Mouse (Mus musculus): Measurements from ENCODE around the gene Cdk12. TPM values are rescaled to one million over a fixed set of nuclear protein-coding genes. Genes with fewer than 3 reads are reported as not detected.

Cdk12 gene
- total and polyA plus RNA-seq, 2 experiments from 2014 or later: 5.8 to 28.5 TPM

- H3K4me1 ChIP-seq (ENCODE audit: insufficient read depth, low read length): peaks cover 8% of the 10 kb centered on the region; the same call in 1 of the 2 replicates
- no peaks in the 10 kb centered on the region for H3K9me3 ChIP-seq (ENCODE audit: low read length)
- no peak overlapping the region for H3K9ac ChIP-seq (replicated peaks; ENCODE audit: low read length)
- H3K36me3 ChIP-seq (ENCODE audit: insufficient read depth, low read length): no peaks in the 10 kb centered on the region
- peak overlapping the region; percentile 13; the same call in 1 of the 2 replicates for H3K27ac ChIP-seq
- ATAC-seq (no peak), DNase-seq (ENCODE audit: low spot score) (peak; percentile 41)
- no peak overlapping the region for H3K4me3 ChIP-seq (ENCODE audit: low read length)
- peaks cover 50% of the 10 kb centered on the region for H3K27me3 ChIP-seq (ENCODE audit: insufficient read depth, low read length)
- WGBS: 5% methylated on average over 10 of the region's 10 CpGs
- no peak for TF ChIP-seq CTCF (IDR thresholded peaks at IDR 0.05; ENCODE audit: low read depth)
- 0 out of 2 replicates have a peak overlapping the region, but pooled peaks have one; percentile 6 for H3K4me2 ChIP-seq (ENCODE audit: low read depth, low read length)
Observed at GRCm38 (mm10) chr11:98323136-98323866, 120.4 kb downstream of the Cdk12 start.

- TF ChIP-seq CTCF (IDR thresholded peaks at IDR 0.05; ENCODE audit: low read depth): no peak
- H3K4me1 ChIP-seq (ENCODE audit: insufficient read depth, low read length): peaks cover 4% of the 10 kb centered on the region; the same call in 1 of the 2 replicates
- no peaks in the 10 kb centered on the region for H3K36me3 ChIP-seq (ENCODE audit: insufficient read depth, low read length)
- 3% methylated on average over 9 of the region's 9 CpGs for WGBS
- H3K9me3 ChIP-seq (ENCODE audit: low read length): no peaks in the 10 kb centered on the region
- ATAC-seq (no peak), DNase-seq (ENCODE audit: low spot score) (peak; percentile 37)
- no peak overlapping the region for H3K27ac ChIP-seq
- no peak overlapping the region for H3K4me3 ChIP-seq (ENCODE audit: low read length)
- H3K4me2 ChIP-seq (ENCODE audit: low read depth, low read length): peak overlapping the region; percentile 6; the same call in 1 of the 2 replicates
- peaks cover 44% of the 10 kb centered on the region for H3K27me3 ChIP-seq (ENCODE audit: insufficient read depth, low read length)
- H3K9ac ChIP-seq (replicated peaks; ENCODE audit: low read length): no peak overlapping the region
Observed at GRCm38 (mm10) chr11:98323933-98324332, 121.1 kb downstream of the Cdk12 start.

GRCm38 (mm10) chr11:98325191-98325820, 122.4 kb downstream of the Cdk12 start:
- H3K27ac ChIP-seq: no peak overlapping the region; the same call in 1 of the 2 replicates
- DNase-seq (ENCODE audit: low spot score) (no peak), ATAC-seq (no peak)
- H3K9ac ChIP-seq (replicated peaks; ENCODE audit: low read length): peak overlapping the region; percentile 73; the same call in 1 of the 2 replicates
- no peaks in the 10 kb centered on the region for H3K9me3 ChIP-seq (ENCODE audit: low read length)
- no peaks in the 10 kb centered on the region for H3K4me1 ChIP-seq (ENCODE audit: insufficient read depth, low read length)
- H3K36me3 ChIP-seq (ENCODE audit: insufficient read depth, low read length): no peaks in the 10 kb centered on the region
- WGBS: 8% methylated on average over 14 of the region's 14 CpGs
- peaks cover 42% of the 10 kb centered on the region for H3K27me3 ChIP-seq (ENCODE audit: insufficient read depth, low read length)
- peak overlapping the region; percentile 58 for H3K4me2 ChIP-seq (ENCODE audit: low read depth, low read length)
- TF ChIP-seq CTCF (IDR thresholded peaks at IDR 0.05; ENCODE audit: low read depth): no peak
- H3K4me3 ChIP-seq (ENCODE audit: low read length): peak overlapping the region; percentile 54; the same call in 1 of the 2 replicates

- DNase-seq (ENCODE audit: low spot score) (no peak), ATAC-seq (no peak)
- peaks cover 46% of the 10 kb centered on the region for H3K27me3 ChIP-seq (ENCODE audit: insufficient read depth, low read length)
- TF ChIP-seq CTCF (IDR thresholded peaks at IDR 0.05; ENCODE audit: low read depth): no peak
- 11% methylated on average over 22 of the region's 22 CpGs for WGBS
- no peaks in the 10 kb centered on the region for H3K4me1 ChIP-seq (ENCODE audit: insufficient read depth, low read length)
- H3K9ac ChIP-seq (replicated peaks; ENCODE audit: low read length): peak overlapping the region; percentile 73; the same call in 1 of the 2 replicates
- no peaks in the 10 kb centered on the region for H3K36me3 ChIP-seq (ENCODE audit: insufficient read depth, low read length)
- H3K27ac ChIP-seq: no peak overlapping the region; the same call in 1 of the 2 replicates
- H3K4me3 ChIP-seq (ENCODE audit: low read length): peak overlapping the region; percentile 54
- H3K9me3 ChIP-seq (ENCODE audit: low read length): no peaks in the 10 kb centered on the region
- peak overlapping the region; percentile 58 for H3K4me2 ChIP-seq (ENCODE audit: low read depth, low read length)
Observed at GRCm38 (mm10) chr11:98325821-98326218, 123.0 kb downstream of the Cdk12 start.

- Histone ChIP-seq H3K9me3 (ENCODE audit: low read length) (no peaks in the 10 kb centered on the region), H3K27me3 (ENCODE audit: insufficient read depth, low read length) (peaks cover 46% of the 10 kb centered on the region), H3K27ac (peak overlapping the region; percentile 89; the same call in 1 of the 2 replicates), H3K4me2 (ENCODE audit: low read depth, low read length) (peak overlapping the region; percentile 58), H3K4me3 (ENCODE audit: low read length) (peak overlapping the region; percentile 54), H3K4me1 (ENCODE audit: insufficient read depth, low read length) (no peaks in the 10 kb centered on the region), H3K9ac (replicated peaks; ENCODE audit: low read length) (peak overlapping the region; percentile 73), H3K36me3 (ENCODE audit: insufficient read depth, low read length) (no peaks in the 10 kb centered on the region)
- TF ChIP-seq CTCF (IDR thresholded peaks at IDR 0.05; ENCODE audit: low read depth): no peak
- DNase-seq (ENCODE audit: low spot score) (no peak), ATAC-seq (no peak)
- WGBS: 1% methylated on average over 19 of the region's 19 CpGs
Observed at GRCm38 (mm10) chr11:98326741-98327135, 123.9 kb downstream of the Cdk12 start.

GRCm38 (mm10) chr11:98327136-98328030, 124.5 kb downstream of the Cdk12 start:
- Histone ChIP-seq H3K4me1 (ENCODE audit: insufficient read depth, low read length) (no peaks in the 10 kb centered on the region), H3K9me3 (ENCODE audit: low read length) (no peaks in the 10 kb centered on the region), H3K27ac (peak overlapping the region; percentile 89), H3K9ac (replicated peaks; ENCODE audit: low read length) (peak overlapping the region; percentile 73), H3K36me3 (ENCODE audit: insufficient read depth, low read length) (no peaks in the 10 kb centered on the region), H3K4me3 (ENCODE audit: low read length) (peak overlapping the region; percentile 54), H3K4me2 (ENCODE audit: low read depth, low read length) (peak overlapping the region; percentile 58), H3K27me3 (ENCODE audit: insufficient read depth, low read length) (peaks cover 46% of the 10 kb centered on the region)
- DNase-seq (ENCODE audit: low spot score) (no peak), ATAC-seq (no peak)
- TF ChIP-seq CTCF (IDR thresholded peaks at IDR 0.05; ENCODE audit: low read depth): no peak
- 1% methylated on average over 96 of the region's 97 CpGs for WGBS

All from hindbrain, postnatal 0 days (tissue).